Mouse (Mus musculus) erythroblast, adult 5-6 weeks (primary cell): ENCODE data around the gene Dnmt3a. TPM values are rescaled to one million over a fixed set of nuclear protein-coding genes. Genes with fewer than 3 reads are reported as not detected.

Source experiments
- ATAC-seq: replicated peaks from 2 replicates; pipeline ENCODE4 v1.8.0; 2016; ENCODE audit warnings: moderate number of reproducible peaks, mild to moderate bottlenecking, moderate TSS enrichment, inconsistent platforms; ENCODE audit not compliant: poor library complexity, low FRiP score, severe bottlenecking
- total RNA-seq, 2 experiments: library from RNA; stranded (forward) in 1 of 2; stranded (reverse) in 1 of 2; fragments of 150-400 nt in 1 of 2; fragments of 200-764, 138-1000 nt in 1 of 2; gene quantifications; 2 replicates each; pipeline versions ENCODE4 v1.2.3 to v1.2.4; 2015 to 2017; ENCODE audit warnings: low replicate concordance in 2 of 2

Dnmt3a gene
- total RNA-seq, 2 experiments from 2014 or later = 2.9 to 8.6 TPM

- ATAC-seq = no peak
These were observed 64.2 kb downstream of the Dnmt3a start for GRCm38 (mm10) chr12:3870024-3870423.

- no peak for ATAC-seq
These were observed 65.2 kb downstream of the Dnmt3a start for GRCm38 (mm10) chr12:3870859-3871462.

GRCm38 (mm10) chr12:3871637-3872036, 65.8 kb downstream of the Dnmt3a start:
- no peak for ATAC-seq

- ATAC-seq = no peak
These were observed 66.8 kb downstream of the Dnmt3a start for GRCm38 (mm10) chr12:3872410-3873230.

- no peak for ATAC-seq
These were observed 69.7 kb downstream of the Dnmt3a start for GRCm38 (mm10) chr12:3875474-3875873.

GRCm38 (mm10) chr12:3877376-3877775, 71.6 kb downstream of the Dnmt3a start:
- no peak for ATAC-seq

- ATAC-seq = no peak
These were observed 75.7 kb downstream of the Dnmt3a start for GRCm38 (mm10) chr12:3881474-3881873.

- no peak for ATAC-seq
These were observed 79.2 kb downstream of the Dnmt3a start for GRCm38 (mm10) chr12:3884892-3885493.

GRCm38 (mm10) chr12:3886601-3887000, 80.8 kb downstream of the Dnmt3a start:
- ATAC-seq = no peak

GRCm38 (mm10) chr12:3887515-3888325, 81.9 kb downstream of the Dnmt3a start:
- ATAC-seq = no peak

GRCm38 (mm10) chr12:3889875-3890635, 84.2 kb downstream of the Dnmt3a start:
- no peak for ATAC-seq

- ATAC-seq = 0 out of 2 replicates have a peak, but pooled peaks have one; percentile 18
These were observed 85.2 kb downstream of the Dnmt3a start for GRCm38 (mm10) chr12:3890753-3891751.

GRCm38 (mm10) chr12:3891779-3892239, 86.0 kb downstream of the Dnmt3a start:
- ATAC-seq = no peak

- no peak for ATAC-seq
These were observed 86.6 kb downstream of the Dnmt3a start for GRCm38 (mm10) chr12:3892240-3893059.

GRCm38 (mm10) chr12:3893335-3893734, 87.5 kb downstream of the Dnmt3a start:
- ATAC-seq = no peak

- no peak for ATAC-seq
These were observed 88.7 kb downstream of the Dnmt3a start for GRCm38 (mm10) chr12:3894525-3894924.

- no peak for ATAC-seq
These were observed 91.3 kb downstream of the Dnmt3a start for GRCm38 (mm10) chr12:3897057-3897545.
